Mouse (Mus musculus): Measurements from ENCODE around the gene Igdcc3. TPM values are rescaled to one million over a fixed set of nuclear protein-coding genes. Genes with fewer than 3 reads are reported as not detected.
A peak's percentile ranks its signal among the peaks of the same experiment; 100 is the strongest.

The Igdcc3 gene
- total RNA-seq, 2 experiments from 2014 or later, result 0.17 to 0.18 TPM

DNA sequence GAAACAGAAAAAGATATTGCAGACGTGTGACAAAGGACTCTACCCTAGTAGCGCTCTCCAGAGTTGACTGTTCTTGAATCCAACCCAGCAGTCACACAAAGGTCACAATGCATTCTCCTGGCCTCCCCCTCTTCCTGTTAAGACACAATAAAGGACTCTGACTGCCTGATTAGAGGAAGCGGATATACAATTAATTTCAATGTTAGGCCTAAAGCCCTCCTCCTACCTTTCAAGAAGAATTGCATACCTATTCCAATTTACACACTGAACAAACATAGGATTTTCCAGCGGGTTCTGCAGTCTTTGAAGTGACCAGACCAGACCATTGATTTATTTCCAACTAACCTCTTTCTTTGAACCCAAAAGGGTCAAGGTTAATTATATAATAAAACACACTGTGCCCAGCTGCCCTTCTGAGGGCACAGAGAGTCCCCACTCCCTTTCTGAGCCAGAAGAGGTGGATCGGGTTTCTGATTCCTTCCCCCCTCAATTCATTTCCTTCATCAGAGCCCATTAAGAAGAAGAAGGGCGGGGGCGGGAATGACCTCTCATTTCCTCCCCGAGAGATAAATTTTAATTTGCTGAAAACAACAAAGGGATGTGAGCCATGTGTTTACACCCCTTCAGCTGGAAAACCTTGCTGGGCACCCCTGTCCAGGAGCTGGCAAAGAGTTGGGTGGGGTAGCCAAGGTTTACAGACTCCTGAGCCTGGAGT, 50.9 kb downstream of the Igdcc3 start:
- TF ChIP-seq CTCF (IDR thresholded peaks at IDR 0.05), result no peak
- intact Hi-C loops (cut with DNase I), result loop anchor here (10.0 kb wide), 1 partner anchor 93 kb away; no protein-coding TSS in a partner anchor
- no peak for DNase-seq
- Histone ChIP-seq H3K27ac (peak overlapping the region; percentile 57), H3K4me3 (no peak overlapping the region)

DNA sequence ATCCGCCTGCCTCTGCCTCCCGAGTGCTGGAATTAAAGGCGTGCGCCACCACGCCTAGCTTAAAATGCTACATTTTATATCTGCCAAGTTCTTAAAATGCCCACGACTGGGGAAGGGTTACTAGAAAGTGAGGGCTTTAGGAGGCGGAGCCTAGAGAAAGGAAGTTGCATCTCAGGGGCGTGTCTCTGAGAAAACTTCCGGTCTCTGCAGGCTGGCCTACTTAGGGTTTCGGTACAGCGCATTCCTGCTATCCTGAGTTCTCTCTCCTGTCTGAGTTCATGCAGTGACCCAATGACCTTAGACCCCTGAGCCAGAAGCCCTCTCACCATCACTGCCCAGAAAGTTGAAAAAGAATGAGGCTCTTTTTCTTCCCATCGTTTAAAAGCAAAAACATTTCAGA, 52.2 kb downstream of the Igdcc3 start:
- intact Hi-C loops (cut with DNase I), result loop anchor here (10.0 kb wide), 1 partner anchor 92 kb away; no protein-coding TSS in a partner anchor

DNA sequence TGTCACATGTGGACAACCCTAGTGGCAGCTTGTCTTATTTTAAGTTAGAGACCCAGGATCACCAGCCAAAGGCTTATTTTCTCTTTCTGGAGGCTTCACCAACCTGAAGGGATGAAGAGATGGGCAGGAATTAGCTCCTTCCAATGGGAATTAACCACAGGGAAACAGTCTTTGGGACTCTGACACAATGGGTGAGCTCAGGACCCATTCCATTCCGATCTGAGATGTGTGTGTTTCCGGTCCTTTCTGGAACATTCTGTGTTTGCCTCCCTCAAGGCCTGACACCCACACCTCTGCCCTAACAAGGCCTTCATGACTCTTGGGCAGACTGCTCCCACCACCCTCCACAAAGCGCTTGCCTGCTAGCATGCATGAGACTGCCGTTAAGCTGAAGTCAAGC, 54.1 kb downstream of the Igdcc3 start, which contains the start of gene Parp16:
Parp16 (plus strand) TSS at position 301 of the 400 bp plus-strand sequence.
- Histone ChIP-seq H3K27ac (peak within 1 kb of the TSS; percentile 93), H3K4me3 (peak within 1 kb of the TSS; percentile 66)
- no peak for TF ChIP-seq CTCF (IDR thresholded peaks at IDR 0.05)
- no peak for DNase-seq
- intact Hi-C loops (cut with DNase I), result loop anchor here (10.0 kb wide), 1 partner anchor 90 kb away; no protein-coding TSS in a partner anchor

More for the DNA sequence above, 52.2 kb downstream of the Igdcc3 start:
- H3K27ac ChIP-seq, result peak overlapping the region; percentile 50
- TF ChIP-seq CTCF (IDR thresholded peaks at IDR 0.05), result no peak
- no peak overlapping the region for H3K4me3 ChIP-seq
- no peak for DNase-seq

DNA sequence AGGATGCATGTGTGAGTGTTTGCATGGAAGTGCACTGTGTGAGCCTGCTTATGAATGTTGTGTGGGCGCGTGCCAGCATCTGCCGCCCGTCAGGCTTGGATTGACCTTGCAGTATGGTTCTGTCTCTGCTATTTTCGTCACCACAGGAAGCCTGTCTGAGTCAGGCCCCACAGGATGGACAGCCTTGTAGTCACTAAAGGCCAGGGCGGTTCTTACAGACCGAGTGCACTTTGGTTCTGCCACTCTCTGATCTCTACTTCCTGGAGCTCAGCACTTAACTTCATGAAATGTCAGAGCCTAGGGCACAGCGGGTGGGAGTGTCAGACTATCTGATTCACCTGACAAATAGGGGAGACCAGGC, 54.6 kb downstream of the Igdcc3 start:
- DNase-seq, result peak; percentile 67
- Histone ChIP-seq H3K4me3 (peak overlapping the region; percentile 66), H3K27ac (peak overlapping the region; percentile 93)
- TF ChIP-seq CTCF (IDR thresholded peaks at IDR 0.05), result no peak
- intact Hi-C loops (cut with DNase I), result loop anchor here (10.0 kb wide), 1 partner anchor 89 kb away; no protein-coding TSS in a partner anchor

DNA sequence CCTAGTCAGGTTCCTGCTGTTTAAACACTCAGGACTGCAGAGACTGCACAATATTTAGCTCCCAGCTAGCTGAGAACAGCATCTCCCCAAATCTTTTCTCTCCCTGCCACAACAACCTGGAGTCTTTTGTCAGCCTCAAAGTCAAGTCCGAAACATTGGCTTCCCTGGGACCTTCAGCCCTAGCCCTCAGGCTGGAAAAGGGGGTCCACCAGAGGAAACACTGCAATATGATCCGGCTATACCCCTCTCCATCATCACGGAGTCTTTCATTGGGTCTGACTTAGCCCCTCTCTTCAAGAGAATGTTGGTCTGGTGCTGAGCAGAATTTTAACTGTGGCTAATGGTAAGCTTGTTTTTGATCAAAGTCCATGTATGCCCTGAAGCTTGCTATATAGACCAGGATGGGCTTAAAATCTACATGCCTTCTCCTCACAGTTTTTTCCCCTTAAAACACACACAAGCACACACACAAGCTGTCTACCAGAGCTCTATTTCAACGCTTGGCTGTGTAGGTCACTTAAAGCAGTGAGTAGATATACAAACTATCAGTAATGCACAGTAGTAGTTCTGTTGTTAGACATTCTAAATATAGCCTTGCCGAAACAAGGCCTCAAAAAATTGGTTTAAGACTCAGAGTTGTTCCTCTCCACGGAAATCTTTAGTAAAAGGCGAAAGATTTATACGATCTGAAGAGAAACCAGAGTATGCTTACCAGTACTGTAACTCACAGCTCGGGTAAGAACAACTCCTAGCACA, 55.2 kb downstream of the Igdcc3 start:
- intact Hi-C loops (cut with DNase I), result loop anchor here (10.0 kb wide), 1 partner anchor 89 kb away; no protein-coding TSS in a partner anchor
- DNase-seq, result no peak
- peak overlapping the region; percentile 93 for H3K27ac ChIP-seq
- no peak for TF ChIP-seq CTCF (IDR thresholded peaks at IDR 0.05)
- peak overlapping the region; percentile 66 for H3K4me3 ChIP-seq

DNA sequence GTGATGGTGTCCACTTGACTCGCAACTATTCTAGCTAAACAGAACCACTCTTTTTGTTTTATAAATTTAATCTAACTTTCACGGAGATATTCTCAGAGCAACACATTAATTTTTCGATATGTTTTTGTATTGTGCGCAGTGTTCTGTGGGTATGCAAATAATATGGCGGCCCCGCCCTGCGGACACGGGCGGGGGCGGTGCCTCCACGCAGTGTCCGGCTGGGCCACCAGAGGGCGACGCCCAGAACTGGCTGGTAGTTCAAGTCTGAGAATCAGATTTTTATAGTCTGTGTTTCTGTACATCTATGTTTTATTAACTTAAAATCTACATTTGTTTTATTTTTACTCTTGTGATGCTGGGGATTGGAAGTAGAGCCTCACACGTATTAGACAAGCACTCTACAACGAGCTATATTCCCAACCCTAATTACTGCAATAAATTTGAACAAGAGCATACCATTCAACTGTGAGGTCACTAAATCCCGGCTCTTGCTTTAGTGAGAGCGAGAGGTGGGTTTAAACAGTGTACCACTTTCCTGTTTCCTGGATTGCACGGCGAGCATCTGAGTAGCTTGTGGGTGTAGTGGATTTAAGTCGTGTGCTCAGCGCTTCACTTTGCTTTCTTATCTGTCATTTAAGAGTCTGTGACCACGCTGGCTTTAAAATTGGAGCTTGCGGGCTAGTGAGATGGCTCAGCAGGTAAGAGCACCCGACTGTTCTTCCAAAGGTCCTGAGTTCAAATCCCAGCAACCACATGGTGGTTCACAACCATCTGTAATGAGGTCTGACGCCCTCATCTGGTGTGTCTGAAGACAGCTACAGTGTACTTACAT, 56.0 kb downstream of the Igdcc3 start:
- DNase-seq, result peak; percentile 96
- TF ChIP-seq CTCF (IDR thresholded peaks at IDR 0.05), result no peak; the same call in 1 of the 2 replicates
- intact Hi-C loops (cut with DNase I), result loop anchor here (10.0 kb wide), 1 partner anchor 88 kb away; no protein-coding TSS in a partner anchor
- H3K27ac ChIP-seq, result peak overlapping the region; percentile 93
- peak overlapping the region; percentile 66 for H3K4me3 ChIP-seq

DNA sequence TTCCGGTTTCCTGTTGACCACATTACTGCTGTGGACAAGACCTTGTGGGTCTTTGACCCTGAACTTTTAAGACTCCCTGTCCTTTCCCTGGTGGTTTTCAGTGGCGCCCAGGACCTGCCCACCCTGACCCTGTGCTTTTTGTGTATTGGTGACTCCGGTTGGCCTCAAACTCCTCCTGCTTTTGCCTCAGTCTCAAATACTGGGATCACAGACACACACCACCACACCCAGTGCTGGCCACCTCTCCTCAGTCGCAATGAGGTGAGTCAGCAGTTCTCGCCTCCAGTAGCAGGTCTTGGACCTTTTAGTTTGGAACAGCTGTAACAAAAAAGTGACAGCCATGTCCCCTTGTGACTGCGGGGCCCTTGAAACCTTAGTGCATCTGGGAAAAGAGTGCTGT, 56.8 kb downstream of the Igdcc3 start:
- Histone ChIP-seq H3K4me3 (no peak overlapping the region), H3K27ac (peak overlapping the region; percentile 93)
- DNase-seq, result peak; percentile 68
- no peak for TF ChIP-seq CTCF (IDR thresholded peaks at IDR 0.05)
- intact Hi-C loops (cut with DNase I), result loop anchor here (10.0 kb wide), 1 partner anchor 87 kb away; no protein-coding TSS in a partner anchor

DNA sequence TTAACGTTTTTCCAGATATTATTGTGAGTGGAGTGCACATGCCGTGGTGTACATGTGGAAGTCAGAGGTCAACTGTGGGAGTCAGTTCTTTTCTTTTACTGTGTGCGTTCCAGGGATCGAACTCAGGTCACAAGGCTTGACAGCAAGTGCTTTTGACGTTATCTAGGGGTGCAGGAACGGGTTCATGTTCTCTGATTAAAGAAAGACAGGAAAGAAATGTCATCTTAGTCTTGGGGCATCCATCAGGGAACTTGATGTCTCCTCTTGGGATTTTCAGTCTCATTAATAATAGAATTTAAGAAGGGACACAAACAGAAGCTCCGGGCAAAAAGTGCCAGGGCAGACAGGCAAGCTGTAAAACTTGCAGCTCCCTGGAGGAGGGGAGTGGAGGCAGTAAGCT, 58.7 kb downstream of the Igdcc3 start:
- peak overlapping the region; percentile 95 for H3K27ac ChIP-seq
- TF ChIP-seq CTCF (IDR thresholded peaks at IDR 0.05), result no peak
- H3K4me3 ChIP-seq, result no peak overlapping the region
- intact Hi-C loops (cut with DNase I), result loop anchor here (10.0 kb wide), 1 partner anchor 85 kb away; no protein-coding TSS in a partner anchor
- DNase-seq, result no peak

DNA sequence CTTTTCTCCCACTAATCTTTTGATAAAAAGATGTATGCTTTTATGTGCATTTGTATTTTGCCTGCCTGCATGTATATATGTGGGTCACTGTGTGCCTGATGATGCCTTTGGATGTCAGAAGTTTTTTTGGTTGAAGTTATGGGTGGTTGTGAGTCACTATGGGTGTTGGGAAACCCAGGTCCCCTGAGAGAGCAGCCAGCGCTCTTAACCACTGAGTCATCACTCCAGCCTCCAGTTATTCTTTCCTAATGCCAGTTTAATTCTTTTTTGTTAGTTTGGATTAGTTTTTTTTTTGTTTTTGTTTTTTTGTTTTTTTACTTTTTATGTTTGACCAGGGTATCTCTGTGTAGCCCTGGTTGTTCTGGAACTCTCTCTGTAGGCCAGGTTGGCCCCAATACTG, 59.6 kb downstream of the Igdcc3 start:
- H3K4me3 ChIP-seq, result no peak overlapping the region

DNA sequence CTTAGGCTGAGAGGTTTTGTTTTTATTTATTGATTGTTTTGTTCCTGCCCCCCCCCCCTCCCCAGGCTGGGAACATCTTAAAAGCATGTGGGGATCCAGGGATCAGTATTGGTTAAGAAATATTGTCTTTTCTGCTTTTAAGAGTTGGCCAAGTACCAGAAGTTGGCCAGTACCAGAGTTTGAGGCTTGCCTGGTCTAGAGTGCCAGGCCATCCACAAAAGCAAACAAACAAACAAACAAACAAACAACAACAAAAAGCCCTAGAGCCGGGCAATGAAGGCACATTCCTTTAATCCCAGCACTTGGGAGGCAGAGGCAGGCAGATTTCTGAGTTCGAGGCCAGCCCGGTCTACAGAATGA, 60.0 kb downstream of the Igdcc3 start:
- H3K27ac ChIP-seq, result peak overlapping the region; percentile 95
- no peak for TF ChIP-seq CTCF (IDR thresholded peaks at IDR 0.05)
- no peak overlapping the region for H3K4me3 ChIP-seq
- intact Hi-C loops (cut with DNase I), result no loop called here
- DNase-seq, result no peak

More for the DNA sequence above, 59.6 kb downstream of the Igdcc3 start:
- intact Hi-C loops (cut with DNase I), result no loop called here
- H3K27ac ChIP-seq, result peak overlapping the region; percentile 95
- no peak for TF ChIP-seq CTCF (IDR thresholded peaks at IDR 0.05)
- DNase-seq, result peak; percentile 76

DNA sequence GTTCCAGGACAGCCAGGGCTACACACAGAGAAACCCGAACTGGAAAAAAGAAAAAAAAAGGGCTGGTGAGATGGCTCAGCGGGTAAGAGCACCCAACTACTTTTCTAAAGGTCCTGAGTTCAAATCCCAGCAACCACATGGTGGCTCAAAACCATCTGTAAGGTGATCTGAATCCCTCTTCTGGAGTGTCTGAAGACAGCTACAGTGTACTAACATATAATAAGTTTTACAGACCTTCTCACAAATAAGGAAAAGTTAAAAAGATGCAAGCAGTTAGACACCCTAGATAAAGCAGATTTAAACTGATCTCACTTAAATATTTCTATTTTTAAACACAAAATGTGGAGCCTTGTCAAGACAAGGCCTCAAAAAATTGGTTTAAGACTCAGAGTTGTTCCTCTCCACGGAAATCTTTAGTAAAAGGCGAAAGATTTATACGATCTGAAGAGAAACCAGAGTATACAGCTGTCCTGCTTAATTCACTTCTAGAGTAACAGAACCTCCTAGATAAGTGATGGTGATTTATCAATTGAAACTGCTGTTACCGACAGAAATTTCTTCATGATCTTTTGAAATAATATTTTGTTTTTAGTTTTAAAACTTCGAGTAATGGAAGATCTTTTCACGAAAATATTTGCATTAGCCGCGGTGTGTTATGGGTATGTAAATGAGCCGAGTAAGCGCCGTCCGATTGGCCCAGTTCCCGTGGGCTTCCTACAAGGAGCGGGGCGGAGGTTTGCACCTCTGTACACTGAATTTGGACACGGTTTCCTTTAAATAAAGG, 60.6 kb downstream of the Igdcc3 start:
- Histone ChIP-seq H3K4me3 (peak overlapping the region; percentile 69), H3K27ac (peak overlapping the region; percentile 95)
- intact Hi-C loops (cut with DNase I), result no loop called here
- no peak for TF ChIP-seq CTCF (IDR thresholded peaks at IDR 0.05)
- DNase-seq, result peak; percentile 90
